Mouse (Mus musculus) forebrain, embryonic 14.5 days (tissue): ENCODE results near the gene Hmgcs2. TPM values are rescaled to one million over a fixed set of nuclear protein-coding genes. Genes with fewer than 3 reads are reported as not detected.

Experiments used
- ATAC-seq: fragments of 200-750 bp; cut with Nextera tagmentation; 2 replicates; pipeline ENCODE4 v1.8.0; 2017; ENCODE audit warnings: mild to moderate bottlenecking, moderate library complexity
- DNase-seq: peaks from one replicate; pipeline ENCODE4 v3.0.0-alpha.2; 2015; ENCODE audit warnings: low spot score
- H3K27ac ChIP-seq: fragments of 300-500 bp; sonication (generic); 2 replicates; pipeline ENCODE4 v1.5.1; 2014; ENCODE audit warnings: low read depth, mild to moderate bottlenecking, control low read depth, low read length, moderate library complexity
- H3K27me3 ChIP-seq: fragments of 300-500 bp; sonication (generic); replicated peaks from 2 replicates; pipeline ENCODE4 v1.6.1; 2014; ENCODE audit warnings: low read length, control low read depth, mixed read lengths; ENCODE audit not compliant: control insufficient read depth, insufficient read depth
- H3K36me3 ChIP-seq: fragments of 300-500 bp; sonication (generic); 2 replicates; pipeline ENCODE4 v1.6.1; 2014; ENCODE audit warnings: low read length, control low read depth; ENCODE audit not compliant: control insufficient read depth, insufficient read depth
- H3K4me1 ChIP-seq: fragments of 300-500 bp; sonication (generic); 2 replicates; pipeline ENCODE4 v1.6.1; 2014; ENCODE audit warnings: antibody characterized with exemption, low read length, control low read depth; ENCODE audit not compliant: control insufficient read depth, insufficient read depth
- H3K4me2 ChIP-seq: fragments of 300-500 bp; sonication (generic); 2 replicates; pipeline ENCODE4 v1.6.1; 2014; ENCODE audit warnings: mild to moderate bottlenecking, control low read depth, low read length
- H3K4me3 ChIP-seq: fragments of 300-500 bp; sonication (generic); 2 replicates; pipeline ENCODE4 v1.5.1; 2014; ENCODE audit warnings: low read depth, low read length, control low read depth
- H3K9ac ChIP-seq: fragments of 300-500 bp; sonication (generic); 2 replicates; pipeline ENCODE4 v1.6.1; 2014; ENCODE audit warnings: mild to moderate bottlenecking, low read length, control low read depth, moderate library complexity
- H3K9me3 ChIP-seq: fragments of 300-500 bp; sonication (generic); replicated peaks from 2 replicates; pipeline ENCODE4 v1.6.1; 2016; ENCODE audit warnings: low read length, control low read depth, mixed read lengths; ENCODE audit not compliant: control insufficient read depth
- whole genome bisulfite sequencing: fragments of 180-500 bp; shearing (Covaris S2); extraction: QIAGEN DNeasy Blood & Tissue Kit; methylation state at CpG from one replicate; pipeline ENCODE4 v1.1.7; 2014; 5-methylcytosine and 5-hydroxymethylcytosine counted together
- polyA plus RNA-seq: library from polyadenylated mRNA; unstranded; fragments of >200 nt; fragmentation: Nextera tagmentation; extraction: Ambion mirVana; gene quantifications from 2 replicates; pipeline ENCODE4 v1.2.1, GENCODE M21; 2014

Hmgcs2 gene
- polyA plus RNA-seq, 1 experiment from 2014 or later = 10.2 TPM

GRCm38 (mm10) chr3:98246985-98247751 lies 33.1 kb upstream of the Hmgcs2 start:
- ATAC-seq = no peak
- Histone ChIP-seq H3K9me3 (no peaks in the 10 kb centered on the region; the same call in 1 of the 2 replicates), H3K27ac (no peak overlapping the region), H3K9ac (no peak overlapping the region), H3K27me3 (no peaks in the 10 kb centered on the region), H3K4me1 (no peaks in the 10 kb centered on the region; the same call in 1 of the 2 replicates), H3K4me3 (no peak overlapping the region), H3K36me3 (no peaks in the 10 kb centered on the region), H3K4me2 (no peak overlapping the region)
- no peak for DNase-seq
- WGBS = 45% methylated on average over 7 of the region's 7 CpGs

- Histone ChIP-seq H3K27ac (no peak overlapping the region), H3K4me3 (no peak overlapping the region), H3K27me3 (no peaks in the 10 kb centered on the region), H3K9ac (no peak overlapping the region), H3K4me1 (no peaks in the 10 kb centered on the region; the same call in 1 of the 2 replicates), H3K9me3 (no peaks in the 10 kb centered on the region; the same call in 1 of the 2 replicates), H3K4me2 (no peak overlapping the region), H3K36me3 (no peaks in the 10 kb centered on the region)
- WGBS = 90% methylated on average over 2 of the region's 2 CpGs
- no peak for DNase-seq
- ATAC-seq = no peak
Measured at GRCm38 (mm10) chr3:98249378-98249777, 30.9 kb upstream of the Hmgcs2 start.

- Histone ChIP-seq H3K4me3 (no peak overlapping the region), H3K27me3 (no peaks in the 10 kb centered on the region), H3K4me1 (no peaks in the 10 kb centered on the region; the same call in 1 of the 2 replicates), H3K9ac (no peak overlapping the region), H3K36me3 (no peaks in the 10 kb centered on the region), H3K9me3 (no peaks in the 10 kb centered on the region; the same call in 1 of the 2 replicates), H3K27ac (no peak overlapping the region), H3K4me2 (no peak overlapping the region)
- ATAC-seq (no peak), DNase-seq (no peak)
- WGBS = 83% methylated on average over 11 of the region's 11 CpGs
Measured at GRCm38 (mm10) chr3:98249833-98250448, 30.3 kb upstream of the Hmgcs2 start.

- Histone ChIP-seq H3K9ac (no peak overlapping the region), H3K4me3 (no peak overlapping the region), H3K4me1 (no peaks in the 10 kb centered on the region), H3K9me3 (no peaks in the 10 kb centered on the region), H3K4me2 (no peak overlapping the region), H3K36me3 (no peaks in the 10 kb centered on the region), H3K27ac (no peak overlapping the region), H3K27me3 (no peaks in the 10 kb centered on the region)
- 93% methylated on average over 3 of the region's 3 CpGs for WGBS
- DNase-seq = no peak
- no peak for ATAC-seq
Measured at GRCm38 (mm10) chr3:98254059-98254458, 26.2 kb upstream of the Hmgcs2 start.

- no peak overlapping the region for H3K4me3 ChIP-seq
- H3K36me3 ChIP-seq = no peaks in the 10 kb centered on the region
- H3K4me1 ChIP-seq = no peaks in the 10 kb centered on the region
- H3K9ac ChIP-seq = no peak overlapping the region
- no peaks in the 10 kb centered on the region for H3K27me3 ChIP-seq
- 88% methylated on average over 8 of the region's 8 CpGs for WGBS
- ATAC-seq = no peak
- DNase-seq = no peak
- no peak overlapping the region for H3K27ac ChIP-seq
- H3K9me3 ChIP-seq = no peaks in the 10 kb centered on the region
- H3K4me2 ChIP-seq = no peak overlapping the region
Measured at GRCm38 (mm10) chr3:98254656-98255583, 25.3 kb upstream of the Hmgcs2 start.

GRCm38 (mm10) chr3:98258723-98259122 lies 21.5 kb upstream of the Hmgcs2 start:
- ATAC-seq = no peak

GRCm38 (mm10) chr3:98259271-98259751 lies 20.9 kb upstream of the Hmgcs2 start:
- H3K27ac ChIP-seq = no peak overlapping the region
- no peaks in the 10 kb centered on the region for H3K9me3 ChIP-seq
- ATAC-seq = no peak
- 89% methylated on average over 5 of the region's 5 CpGs for WGBS
- no peak overlapping the region for H3K9ac ChIP-seq
- H3K4me3 ChIP-seq = no peak overlapping the region
- no peaks in the 10 kb centered on the region for H3K27me3 ChIP-seq
- no peaks in the 10 kb centered on the region for H3K36me3 ChIP-seq
- no peak for DNase-seq
- H3K4me1 ChIP-seq = no peaks in the 10 kb centered on the region
- H3K4me2 ChIP-seq = no peak overlapping the region

More at GRCm38 (mm10) chr3:98258723-98259122, 21.5 kb upstream of the Hmgcs2 start:
- 94% methylated on average over 4 of the region's 4 CpGs for WGBS
- Histone ChIP-seq H3K36me3 (no peaks in the 10 kb centered on the region), H3K27ac (no peak overlapping the region), H3K9ac (no peak overlapping the region), H3K9me3 (no peaks in the 10 kb centered on the region), H3K4me3 (no peak overlapping the region), H3K4me2 (no peak overlapping the region), H3K4me1 (no peaks in the 10 kb centered on the region), H3K27me3 (no peaks in the 10 kb centered on the region)
- no peak for DNase-seq

GRCm38 (mm10) chr3:98260534-98260933 lies 19.7 kb upstream of the Hmgcs2 start:
- WGBS = 92% methylated on average over 3 of the region's 3 CpGs
- Histone ChIP-seq H3K4me3 (no peak overlapping the region), H3K4me2 (no peak overlapping the region), H3K27me3 (no peaks in the 10 kb centered on the region), H3K9me3 (no peaks in the 10 kb centered on the region), H3K4me1 (no peaks in the 10 kb centered on the region), H3K9ac (no peak overlapping the region), H3K36me3 (no peaks in the 10 kb centered on the region), H3K27ac (no peak overlapping the region)
- DNase-seq (no peak), ATAC-seq (no peak)
